20 mouse cellular contexts compared by ENCODE assay signal in genomic region chr3:154853257-154853656, GRCm38 (mm10).
A peak's percentile ranks its signal among the peaks of the same experiment; 100 is the strongest.
DNase-seq lines count a peak whose midpoint lies in the region; ATAC-seq and TF ChIP-seq lines count a peak whose summit lies in the region.
"Had no signal": no experiment of that assay in that cellular context is flagged by ENCODE, and none has a peak within 500 bp of the region (broad histone marks: within the 10 kb centered on the region; RNA-seq: fewer than 3 reads in every experiment).

No protein-coding gene starts in this region.

- H3K4me3 ChIP-seq in embryonic facial prominence, embryonic 10.5 days = no peak overlapping the region
- H3K4me3 ChIP-seq in hindbrain, embryonic 13.5 days = no peak overlapping the region
- no peak overlapping the region for H3K4me3 ChIP-seq in midbrain, embryonic 16.5 days (ENCODE audit: low read depth, low read length)
- H3K4me3 ChIP-seq in gastrocnemius, adult 2 months = no peak overlapping the region
- H3K4me3 ChIP-seq: heart, embryonic 13.5 days; kidney, embryonic 15.5 days; limb, embryonic 10.5 days; neural tube, embryonic 12.5 days had no signal

- ATAC-seq in hindbrain, embryonic 13.5 days (ENCODE audit: low FRiP score) = no peak
- peak; percentile 45; the same call in 1 of the 2 replicates for ATAC-seq in midbrain, embryonic 16.5 days
- no peak for ATAC-seq in granulocyte monocyte progenitor cell, adult 5-6 weeks (replicated peaks; ENCODE audit: poor library complexity, severe bottlenecking)
- ATAC-seq: intestine, embryonic 16.5 days had no signal

- TF ChIP-seq CTCF in brain, embryonic 14.5 days (IDR thresholded peaks at IDR 0.05; ENCODE audit: borderline replicate concordance, extremely low read depth, insufficient read depth, insufficient read length) = no peak
- no peak for TF ChIP-seq CTCF in gastrocnemius, adult 2 months (IDR thresholded peaks at IDR 0.05)

- H3K4me1 ChIP-seq in embryonic facial prominence, embryonic 10.5 days = peaks cover 8% of the 10 kb centered on the region
- H3K4me1 ChIP-seq in hindbrain, embryonic 13.5 days (replicated peaks) = peaks cover 9% of the 10 kb centered on the region
- peaks cover 13% of the 10 kb centered on the region for H3K4me1 ChIP-seq in midbrain, embryonic 16.5 days (ENCODE audit: control insufficient read depth, insufficient read depth, low read length)
- H3K4me1 ChIP-seq: kidney, embryonic 15.5 days; limb, embryonic 10.5 days; neural tube, embryonic 12.5 days had no signal

- no peaks in the 10 kb centered on the region for H3K36me3 ChIP-seq in embryonic facial prominence, embryonic 10.5 days (replicated peaks)
- no peaks in the 10 kb centered on the region for H3K36me3 ChIP-seq in hindbrain, embryonic 13.5 days
- no peaks in the 10 kb centered on the region for H3K36me3 ChIP-seq in midbrain, embryonic 16.5 days (ENCODE audit: control insufficient read depth, insufficient read depth, low read length)
- H3K36me3 ChIP-seq: kidney, embryonic 15.5 days; limb, embryonic 10.5 days; neural tube, embryonic 12.5 days had no signal

- intact Hi-C loops in gastrocnemius, adult 2 months (cut with DNase I) = no loop called here

- H3K4me2 ChIP-seq in hindbrain, embryonic 13.5 days = no peak overlapping the region
- no peak overlapping the region for H3K4me2 ChIP-seq in midbrain, embryonic 16.5 days (ENCODE audit: low read length)
- H3K4me2 ChIP-seq: heart, embryonic 13.5 days; kidney, embryonic 15.5 days; liver, embryonic 11.5 days; neural tube, embryonic 12.5 days had no signal

- 0 out of 2 replicates have a peak overlapping the region, but pooled peaks have one; percentile 29 for H3K9ac ChIP-seq in hindbrain, embryonic 13.5 days
- no peak overlapping the region for H3K9ac ChIP-seq in midbrain, embryonic 16.5 days (ENCODE audit: low read depth, low read length)
- H3K9ac ChIP-seq: heart, embryonic 13.5 days; kidney, embryonic 15.5 days; neural tube, embryonic 12.5 days had no signal

- peak; percentile 73 for DNase-seq in brain, embryonic 14.5 days (ENCODE audit: low read depth)
- peak; percentile 12 for DNase-seq in embryonic facial prominence, embryonic 10.5 days (ENCODE audit: low spot score)
- no peak for DNase-seq in gastrocnemius, adult 2 months
- no peak for DNase-seq in cerebellum, adult 9-11 months
- DNase-seq: cerebellum, adult 9-10 months; embryo, embryonic 11 days; gastrocnemius, postnatal 36 days; heart, postnatal 4 days; lung, adult 2 months; lung, postnatal 36 days; thymus, adult 18-20 months had no signal

- H3K27ac ChIP-seq in embryonic facial prominence, embryonic 10.5 days (replicated peaks) = no peak overlapping the region
- H3K27ac ChIP-seq in hindbrain, embryonic 13.5 days = peak overlapping the region; percentile 30; the same call in 1 of the 2 replicates
- H3K27ac ChIP-seq in midbrain, embryonic 16.5 days (ENCODE audit: low read length) = peak overlapping the region; percentile 61; the same call in 1 of the 2 replicates
- no peak overlapping the region for H3K27ac ChIP-seq in gastrocnemius, adult 2 months
- H3K27ac ChIP-seq: heart, embryonic 13.5 days; kidney, embryonic 15.5 days; limb, embryonic 10.5 days; neural tube, embryonic 12.5 days had no signal

- no peak for TF ChIP-seq POLR2A in brain, embryonic 14.5 days (IDR thresholded peaks at IDR 0.05; ENCODE audit: borderline replicate concordance, extremely low read depth, insufficient read depth, insufficient read length, poor library complexity, severe bottlenecking)

- 43% methylated on average over 6 of the region's 6 CpGs for WGBS in embryonic facial prominence, embryonic 10.5 days
- 21% methylated on average over 6 of the region's 6 CpGs for WGBS in hindbrain, embryonic 13.5 days
- 12% methylated on average over 6 of the region's 6 CpGs for WGBS in midbrain, embryonic 16.5 days

- H3K9me3 ChIP-seq in embryonic facial prominence, embryonic 10.5 days = no peaks in the 10 kb centered on the region
- no peaks in the 10 kb centered on the region for H3K9me3 ChIP-seq in hindbrain, embryonic 13.5 days
- no peaks in the 10 kb centered on the region for H3K9me3 ChIP-seq in midbrain, embryonic 16.5 days (replicated peaks; ENCODE audit: control insufficient read depth, low read length, poor library complexity, severe bottlenecking)
- H3K9me3 ChIP-seq: heart, embryonic 13.5 days; kidney, embryonic 15.5 days; limb, embryonic 10.5 days; neural tube, embryonic 12.5 days had no signal

- no peaks in the 10 kb centered on the region for H3K27me3 ChIP-seq in embryonic facial prominence, embryonic 10.5 days (replicated peaks; ENCODE audit: low read depth, poor library complexity, severe bottlenecking)
- no peaks in the 10 kb centered on the region for H3K27me3 ChIP-seq in hindbrain, embryonic 13.5 days
- H3K27me3 ChIP-seq in midbrain, embryonic 16.5 days (ENCODE audit: control insufficient read depth, insufficient read depth, low read depth, low read length) = no peaks in the 10 kb centered on the region
- H3K27me3 ChIP-seq: heart, embryonic 13.5 days; kidney, embryonic 15.5 days; neural tube, embryonic 12.5 days had no signal

Comparison
In these comparisons a context has a peak if more than half of its experiments do, and no peak if none do; other contexts are left out.
1. DNase-seq: peak in brain, embryonic 14.5 days (single experiment) and embryonic facial prominence, embryonic 10.5 days (single experiment); none in gastrocnemius, adult 2 months (single experiment) and cerebellum, adult 9-11 months (single experiment).
2. H3K27ac ChIP-seq: peak in hindbrain, embryonic 13.5 days (single experiment) and midbrain, embryonic 16.5 days (single experiment); none in embryonic facial prominence, embryonic 10.5 days (single experiment) and gastrocnemius, adult 2 months (single experiment).